Mouse (Mus musculus): ENCODE results near the gene L2hgdh. TPM values are rescaled to one million over a fixed set of nuclear protein-coding genes. Genes with fewer than 3 reads are reported as not detected.

L2hgdh gene
- 9.1 and 13.1 TPM in 2 replicates for polyA plus RNA-seq (2012; rRNA removed)

DNA sequence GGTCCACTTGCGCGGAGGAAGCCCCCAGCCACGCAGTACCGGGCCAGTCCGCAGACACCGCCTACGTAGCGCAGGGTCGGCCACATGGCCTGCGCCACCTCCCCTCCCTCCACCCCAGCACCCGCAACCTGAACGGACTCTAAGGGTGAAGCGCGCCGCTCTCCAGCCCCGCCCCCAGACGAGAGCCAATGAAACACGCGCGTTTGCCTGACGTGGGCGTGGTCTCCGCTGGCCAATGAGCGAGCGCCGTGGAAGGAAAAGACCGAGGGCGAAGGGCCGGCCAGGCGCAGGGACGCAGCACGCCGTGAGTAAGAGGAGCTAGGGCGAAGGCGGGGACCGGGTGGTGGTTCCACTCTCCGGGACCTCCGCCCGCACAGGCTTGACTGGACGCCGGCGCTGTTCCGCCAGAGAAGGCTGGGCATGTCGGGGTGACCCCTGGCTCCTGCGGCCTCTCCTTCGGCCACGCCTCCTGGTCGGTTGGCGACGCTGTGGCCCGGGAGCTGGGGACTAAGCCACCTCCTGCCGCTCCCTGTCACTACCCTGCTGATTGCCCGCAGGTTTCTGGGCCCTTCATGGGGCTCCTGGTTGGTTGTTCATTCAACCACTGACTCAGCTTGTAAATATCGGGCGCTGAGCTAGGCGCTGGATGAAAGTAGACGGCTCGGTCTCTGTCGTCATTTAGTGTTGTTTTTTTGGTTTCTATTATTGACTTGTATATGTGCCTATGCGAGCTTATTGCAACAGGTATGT is at the start of gene L2hgdh, which contains the start of gene Atp5s:
L2hgdh (minus strand) TSS at position 163 of the 750 bp plus-strand sequence.
Atp5s (plus strand) TSS at position 240 of the 750 bp plus-strand sequence.

DNA sequence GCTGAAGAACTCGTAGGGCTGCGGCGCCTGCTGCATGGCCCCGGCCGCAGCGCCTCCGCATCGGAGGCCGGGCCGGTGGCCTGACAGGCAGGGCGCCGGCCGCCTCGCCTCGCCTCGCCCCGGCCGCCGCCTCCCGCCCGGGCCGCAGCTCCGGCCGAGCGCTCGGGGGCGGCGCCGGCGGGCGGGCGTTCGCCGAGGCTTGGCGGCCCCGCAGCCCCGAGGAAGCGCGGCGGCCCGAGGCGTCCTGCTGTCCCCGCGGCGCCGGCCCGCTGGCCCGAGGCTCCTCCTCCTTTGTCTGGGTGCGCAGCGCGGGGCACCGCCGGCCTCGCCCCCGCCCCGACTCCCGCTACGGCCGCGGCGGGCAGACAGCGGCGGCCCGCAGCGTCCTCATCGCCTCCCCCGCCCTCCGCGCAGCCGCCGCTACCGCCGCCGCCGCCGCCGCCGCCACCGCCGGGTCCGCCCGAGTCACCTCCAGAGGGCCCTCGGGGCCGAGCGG is 43.1 kb downstream of the L2hgdh start, which contains the start of gene Sos2:
Sos2 (minus strand) TSS at position 287 of the 496 bp plus-strand sequence.

Other genes with a start within 250 kb of the L2hgdh start
- gene Vcpkmt, start 141.8 kb downstream of the L2hgdh start, polyA plus RNA-seq (2012; rRNA removed) = 17.6 and 19.3 TPM in 2 replicates
- gene Sos2, start 43.0 kb downstream of the L2hgdh start, polyA plus RNA-seq (2012; rRNA removed) = 28.2 and 31.7 TPM in 2 replicates
- gene Atp5s, start 77 bp upstream of the L2hgdh start, polyA plus RNA-seq (2012; rRNA removed) = 16.6 and 19.3 TPM in 2 replicates
- gene Cdkl1, start 66.4 kb upstream of the L2hgdh start, polyA plus RNA-seq (2012; rRNA removed) = 0.49 and 0.99 TPM in 2 replicates
- gene Atl1, start 167.7 kb upstream of the L2hgdh start, polyA plus RNA-seq (2012; rRNA removed) = 27.9 and 42.5 TPM in 2 replicates
- gene Map4k5, start 168.3 kb upstream of the L2hgdh start, polyA plus RNA-seq (2012; rRNA removed) = 17.5 and 27.9 TPM in 2 replicates

Data from central nervous system, embryonic 11.5 days (tissue).